Mouse (Mus musculus) thymus, adult 2 months (tissue): Measurements from ENCODE around the gene Ppm1l.

Source experiments
- CTCF ChIP-seq: fragments of 200-500 bp; IDR thresholded peaks from 2 replicates; pipeline ENCODE4 v1.5.1; 2012; ENCODE audit warnings: mild to moderate bottlenecking, control low read depth, low read length, moderate library complexity, borderline replicate concordance; ENCODE audit not compliant: control insufficient read depth, poor library complexity, insufficient read depth; ENCODE audit errors: extremely low read depth
- POLR2A ChIP-seq: fragments of 200-500 bp; IDR thresholded peaks from 2 replicates; pipeline ENCODE4 v1.6.1; 2012; ENCODE audit warnings: mild to moderate bottlenecking, low read length, control low read depth, moderate library complexity; ENCODE audit not compliant: control insufficient read depth, poor library complexity, insufficient read depth; ENCODE audit errors: extremely low read depth

- TF ChIP-seq POLR2A (no peak), CTCF (no peak)
These were observed 39.5 kb downstream of the Ppm1l start for GRCm38 (mm10) chr3:69356078-69356665.
